Mouse (Mus musculus) thymus, adult 2 months (tissue): ENCODE results near the gene Cldn9.

Source experiments
- CTCF ChIP-seq: fragments of 200-500 bp; IDR thresholded peaks from 2 replicates; pipeline ENCODE4 v1.5.1; 2012; ENCODE audit warnings: mild to moderate bottlenecking, control low read depth, low read length, moderate library complexity, borderline replicate concordance; ENCODE audit not compliant: control insufficient read depth, poor library complexity, insufficient read depth; ENCODE audit errors: extremely low read depth
- POLR2A ChIP-seq: fragments of 200-500 bp; IDR thresholded peaks from 2 replicates; pipeline ENCODE4 v1.6.1; 2012; ENCODE audit warnings: mild to moderate bottlenecking, low read length, control low read depth, moderate library complexity; ENCODE audit not compliant: control insufficient read depth, poor library complexity, insufficient read depth; ENCODE audit errors: extremely low read depth

- TF ChIP-seq POLR2A = no peak
- TF ChIP-seq CTCF = no peak
Observed at GRCm38 (mm10) chr17:23683226-23683625, 600 bp downstream of the Cldn9 start.
